Mouse (Mus musculus) heart, embryonic 14.5 days (tissue): ENCODE results near the gene Rasgrf2. TPM values are rescaled to one million over a fixed set of nuclear protein-coding genes. Genes with fewer than 3 reads are reported as not detected.

Experiments used
- ATAC-seq: fragments of 200-750 bp; cut with Nextera tagmentation; 2 replicates; pipeline ENCODE4 v1.8.0; 2017; ENCODE audit warnings: low read depth, moderate TSS enrichment; ENCODE audit not compliant: insufficient number of reproducible peaks, insufficient read depth, low FRiP score
- H3K27ac ChIP-seq, 2 experiments: fragments of 200-500 bp in 1 of 2; fragments of 300-500 bp in 1 of 2; sonication (generic) in 1 of 2; replicated peaks in 1 of 2; 2 replicates each; pipeline ENCODE4 v1.5.1; 2012 to 2014; ENCODE audit warnings: low read depth in 2 of 2, low read length in 2 of 2, control low read depth in 1 of 2, mild to moderate bottlenecking in 1 of 2, mixed read lengths in 1 of 2; ENCODE audit not compliant: control insufficient read depth in 1 of 2, insufficient read depth in 1 of 2
- H3K27me3 ChIP-seq: fragments of 300-500 bp; sonication (generic); 2 replicates; pipeline ENCODE4 v1.6.1; 2014; ENCODE audit warnings: mild to moderate bottlenecking, low read length, control low read depth; ENCODE audit not compliant: control insufficient read depth, insufficient read depth
- H3K36me3 ChIP-seq: fragments of 300-500 bp; sonication (generic); 2 replicates; pipeline ENCODE4 v1.6.1; 2014; ENCODE audit warnings: mild to moderate bottlenecking, control low read depth, low read length, mixed read lengths; ENCODE audit not compliant: control insufficient read depth, insufficient read depth
- H3K4me1 ChIP-seq, 2 experiments: fragments of 200-500 bp in 1 of 2; fragments of 300-500 bp in 1 of 2; sonication (generic) in 1 of 2; 2 replicates each; pipeline ENCODE4 v1.6.1; 2012 to 2014; ENCODE audit warnings: low read length in 2 of 2, control low read depth in 1 of 2, mixed read lengths in 1 of 2; ENCODE audit not compliant: control insufficient read depth in 2 of 2, insufficient read depth in 2 of 2
- H3K4me2 ChIP-seq: fragments of 300-500 bp; sonication (generic); 2 replicates; pipeline ENCODE4 v1.6.1; 2014; ENCODE audit warnings: mild to moderate bottlenecking, low read length
- H3K4me3 ChIP-seq, 2 experiments: fragments of 200-500 bp in 1 of 2; fragments of 300-500 bp in 1 of 2; sonication (generic) in 1 of 2; 2 replicates each; pipeline ENCODE4 v1.5.1; 2012 to 2014; ENCODE audit warnings: low read length in 2 of 2, mild to moderate bottlenecking in 2 of 2, control low read depth in 1 of 2, low read depth in 1 of 2, moderate library complexity in 1 of 2; ENCODE audit not compliant: control insufficient read depth in 1 of 2, insufficient read depth in 1 of 2
- H3K9ac ChIP-seq: fragments of 300-500 bp; sonication (generic); 2 replicates; pipeline ENCODE4 v1.6.1; 2014; ENCODE audit warnings: mild to moderate bottlenecking, low read length
- H3K9me3 ChIP-seq: fragments of 300-500 bp; sonication (generic); 2 replicates; pipeline ENCODE4 v1.6.1; 2016; ENCODE audit warnings: low read length, control low read depth; ENCODE audit not compliant: control insufficient read depth
- WGBS: fragments of 180-500 bp; shearing (Covaris S2); extraction: QIAGEN DNeasy Blood & Tissue Kit; methylation state at CpG from one replicate; pipeline ENCODE4 v1.1.7; 2014; 5-methylcytosine and 5-hydroxymethylcytosine counted together
- polyA plus RNA-seq: library from polyadenylated mRNA; unstranded; fragments of >200 nt; fragmentation: Nextera tagmentation; extraction: Ambion mirVana; gene quantifications from 2 replicates; pipeline ENCODE4 v1.2.1, GENCODE M21; 2014

The Rasgrf2 gene
- polyA plus RNA-seq, 1 experiment from 2014 or later, result 0.46 TPM

- Histone ChIP-seq H3K36me3 (no peaks in the 10 kb centered on the region), H3K9ac (no peak overlapping the region), H3K4me1 (no peaks in the 10 kb centered on the region), H3K27me3 (no peaks in the 10 kb centered on the region), H3K27ac (no peak overlapping the region), H3K4me3 (no peak overlapping the region), H3K4me2 (no peak overlapping the region), H3K9me3 (no peaks in the 10 kb centered on the region)
- WGBS, result 74% methylated on average over 3 of the region's 3 CpGs
- ATAC-seq, result no peak
Measured at GRCm38 (mm10) chr13:92051216-92051615, 80.2 kb downstream of the Rasgrf2 start.

- Histone ChIP-seq H3K27ac (no peak overlapping the region), H3K9ac (no peak overlapping the region), H3K36me3 (no peaks in the 10 kb centered on the region), H3K4me1 (0 out of 4 replicates have a peak, but pooled peaks cover 0 to 11% of the 10 kb centered on the region in 2 experiments), H3K9me3 (no peaks in the 10 kb centered on the region), H3K4me3 (no peak overlapping the region), H3K4me2 (no peak overlapping the region), H3K27me3 (no peaks in the 10 kb centered on the region)
- ATAC-seq, result no peak
- WGBS, result 50% methylated on average over 8 of the region's 8 CpGs
Measured at GRCm38 (mm10) chr13:92041584-92042563, 89.6 kb downstream of the Rasgrf2 start.

- no peak overlapping the region for H3K4me3 ChIP-seq
- H3K4me1 ChIP-seq, result no peaks in the 10 kb centered on the region
- no peak for ATAC-seq
- no peaks in the 10 kb centered on the region for H3K36me3 ChIP-seq
- no peak overlapping the region for H3K9ac ChIP-seq
- WGBS, result 89% methylated on average over 24 of the region's 24 CpGs
- H3K27ac ChIP-seq, result no peak overlapping the region
- H3K9me3 ChIP-seq, result no peaks in the 10 kb centered on the region
- no peak overlapping the region for H3K4me2 ChIP-seq
- H3K27me3 ChIP-seq, result no peaks in the 10 kb centered on the region
Measured at GRCm38 (mm10) chr13:92030364-92031057, 100.9 kb downstream of the Rasgrf2 start.

GRCm38 (mm10) chr13:92029666-92030065, 101.8 kb downstream of the Rasgrf2 start:
- Histone ChIP-seq H3K4me2 (no peak overlapping the region), H3K27ac (no peak overlapping the region), H3K27me3 (no peaks in the 10 kb centered on the region), H3K9ac (no peak overlapping the region), H3K36me3 (no peaks in the 10 kb centered on the region), H3K4me3 (no peak overlapping the region), H3K4me1 (no peaks in the 10 kb centered on the region), H3K9me3 (no peaks in the 10 kb centered on the region)
- WGBS, result 78% methylated on average over 3 of the region's 3 CpGs
- no peak for ATAC-seq

GRCm38 (mm10) chr13:92027951-92028350, 103.5 kb downstream of the Rasgrf2 start:
- 84% methylated on average over 5 of the region's 5 CpGs for WGBS
- no peak for ATAC-seq
- Histone ChIP-seq H3K36me3 (no peaks in the 10 kb centered on the region), H3K4me3 (no peak overlapping the region), H3K4me2 (no peak overlapping the region), H3K27ac (no peak overlapping the region), H3K9me3 (no peaks in the 10 kb centered on the region), H3K27me3 (no peaks in the 10 kb centered on the region), H3K4me1 (peaks cover 0 to 2% of the 10 kb centered on the region in 2 experiments; a peak in 1 of 4 replicates), H3K9ac (no peak overlapping the region)

- 50% methylated on average over 2 of the region's 2 CpGs for WGBS
- Histone ChIP-seq H3K4me2 (no peak overlapping the region), H3K9me3 (no peaks in the 10 kb centered on the region), H3K27ac (no peak overlapping the region), H3K36me3 (no peaks in the 10 kb centered on the region), H3K9ac (no peak overlapping the region), H3K4me3 (no peak overlapping the region), H3K4me1 (peaks cover 0 to 6% of the 10 kb centered on the region in 2 experiments; a peak in 2 of 4 replicates), H3K27me3 (no peaks in the 10 kb centered on the region)
- no peak for ATAC-seq
Measured at GRCm38 (mm10) chr13:92026651-92027050, 104.8 kb downstream of the Rasgrf2 start.

- Histone ChIP-seq H3K9ac (no peak overlapping the region), H3K36me3 (no peaks in the 10 kb centered on the region), H3K27me3 (no peaks in the 10 kb centered on the region), H3K4me2 (no peak overlapping the region), H3K27ac (no peak overlapping the region), H3K4me3 (no peak overlapping the region), H3K4me1 (peaks cover 0 to 6% of the 10 kb centered on the region in 2 experiments; a peak in 2 of 4 replicates), H3K9me3 (no peaks in the 10 kb centered on the region)
- 90% methylated on average over 3 of the region's 3 CpGs for WGBS
- ATAC-seq, result no peak
Measured at GRCm38 (mm10) chr13:92025124-92025523, 106.3 kb downstream of the Rasgrf2 start.
